Mouse (Mus musculus) ES-E14 (cell line): ENCODE data around the gene Vps37c.

Source experiments
- CHD2 ChIP-seq: IDR thresholded peaks from 2 replicates; pipeline ENCODE4 v1.6.1; 2014; ENCODE audit warnings: mild to moderate bottlenecking, low read depth, low read length, inconsistent platforms
- HCFC1 ChIP-seq: IDR thresholded peaks from 2 replicates; pipeline ENCODE4 v1.6.1; 2012; ENCODE audit warnings: low read length, inconsistent platforms, borderline replicate concordance; ENCODE audit not compliant: insufficient read depth
- MAFK ChIP-seq: IDR thresholded peaks from 2 replicates; pipeline ENCODE4 v1.6.1; 2014; ENCODE audit warnings: mild to moderate bottlenecking, low read depth, low read length, inconsistent platforms; ENCODE audit not compliant: insufficient read depth
- ZC3H11A ChIP-seq: IDR thresholded peaks from 2 replicates; pipeline ENCODE4 v1.6.1; 2012; ENCODE audit warnings: low read depth, mild to moderate bottlenecking, inconsistent platforms, low read length, borderline replicate concordance
- ZNF384 ChIP-seq: IDR thresholded peaks from 2 replicates; pipeline ENCODE4 v1.6.1; 2012; ENCODE audit warnings: low read depth, low read length, inconsistent platforms

- TF ChIP-seq ZC3H11A (no peak), MAFK (no peak), ZNF384 (no peak), HCFC1 (no peak), CHD2 (no peak)
These were observed 19.3 kb downstream of the Vps37c start for GRCm38 (mm10) chr19:10707881-10708280.
